Mouse (Mus musculus) NIH3T3 (cell line): ENCODE data around the gene Auts2.

Source experiments
- DNase-seq: peaks from one replicate; pipeline ENCODE4 v3.0.0-alpha.2; 2012; ENCODE audit warnings: low read depth

Auts2 gene

GRCm38 (mm10) chr5:132324246-132324883 is 218.8 kb downstream of the Auts2 start:
- DNase-seq = no peak

- no peak for DNase-seq
Observed at GRCm38 (mm10) chr5:132323608-132324007, 219.5 kb downstream of the Auts2 start.

- no peak for DNase-seq
Observed at GRCm38 (mm10) chr5:132322971-132323370, 220.2 kb downstream of the Auts2 start.

DNA sequence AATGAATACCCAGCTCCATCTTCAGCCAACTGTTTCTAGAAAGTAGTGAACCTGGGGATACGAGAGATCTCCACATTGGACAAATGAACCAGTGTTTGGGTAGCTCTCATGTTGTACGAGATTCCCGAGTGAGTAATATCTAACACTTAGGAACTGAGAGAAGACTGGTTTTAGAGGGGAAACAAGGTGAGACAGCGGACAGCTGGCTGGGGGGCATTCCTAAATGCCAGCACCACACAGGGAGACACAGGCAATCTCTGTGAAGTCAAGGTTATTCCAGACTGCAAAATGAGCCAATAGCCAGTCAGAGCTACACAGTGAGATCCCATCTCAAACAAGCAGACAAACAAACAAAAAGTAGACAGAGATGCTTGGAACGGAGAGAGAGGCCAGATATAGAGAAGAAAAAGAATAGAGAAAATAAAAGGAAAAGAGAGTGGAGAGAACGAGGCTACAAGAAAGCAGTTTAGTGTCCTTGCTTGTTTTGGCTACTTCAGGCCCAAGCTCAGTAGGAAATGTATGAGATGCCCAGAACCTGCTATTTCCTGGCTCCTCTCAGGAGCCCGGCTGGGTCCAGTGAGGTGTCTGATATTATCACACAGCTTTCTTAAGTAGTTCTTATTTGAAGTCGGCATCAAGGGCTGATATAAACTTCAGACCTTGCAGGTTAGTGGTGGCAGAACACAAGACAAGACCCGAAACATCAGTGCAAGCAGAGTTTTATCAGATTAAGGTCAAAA is 224.9 kb downstream of the Auts2 start:
- DNase-seq = no peak

DNA sequence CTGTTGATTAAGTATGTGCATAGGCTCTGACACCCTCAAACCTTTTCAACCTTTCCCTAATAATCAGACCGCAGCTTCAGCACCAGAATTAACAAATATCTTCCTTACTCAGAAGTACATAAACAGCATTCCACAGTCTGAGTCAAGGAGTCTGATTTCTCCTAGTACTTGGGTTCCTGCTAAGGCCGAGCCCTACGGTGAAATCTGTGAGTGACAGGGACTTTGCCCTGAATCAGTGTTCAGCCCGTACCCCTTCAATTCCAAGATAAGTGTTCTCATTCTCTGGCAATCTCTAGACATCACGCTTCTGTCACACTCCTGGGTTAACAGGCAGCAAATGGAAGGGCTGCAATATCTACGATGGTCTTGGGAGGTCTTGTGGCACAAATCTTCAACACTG is 226.2 kb downstream of the Auts2 start:
- no peak for DNase-seq

DNA sequence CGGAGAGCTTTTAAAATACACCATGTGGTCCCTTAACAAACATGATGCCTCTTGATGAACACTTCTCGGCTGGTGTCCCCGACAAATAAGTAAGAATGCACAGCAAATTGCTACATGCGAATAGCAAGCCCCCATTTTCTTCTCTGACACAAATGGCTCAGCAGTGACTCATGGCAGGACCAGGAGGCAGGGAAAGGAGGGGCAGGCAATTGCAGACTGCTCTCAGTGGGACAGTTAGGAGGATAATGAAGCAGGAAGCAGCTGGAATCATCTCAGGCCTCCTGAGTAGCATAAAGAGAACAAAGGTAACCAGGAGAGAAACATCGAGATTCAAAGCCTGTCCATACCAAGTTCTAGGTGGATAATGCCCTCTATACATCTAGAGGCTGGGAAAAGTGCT is 228.8 kb downstream of the Auts2 start:
- no peak for DNase-seq

GRCm38 (mm10) chr5:132307000-132307399 is 236.1 kb downstream of the Auts2 start:
- no peak for DNase-seq

- no peak for DNase-seq
Observed at GRCm38 (mm10) chr5:132305354-132305934, 237.7 kb downstream of the Auts2 start.

- no peak for DNase-seq
Observed at GRCm38 (mm10) chr5:132302778-132303177, 240.4 kb downstream of the Auts2 start.

- no peak for DNase-seq
Observed at GRCm38 (mm10) chr5:132300794-132301193, 242.3 kb downstream of the Auts2 start.

DNA sequence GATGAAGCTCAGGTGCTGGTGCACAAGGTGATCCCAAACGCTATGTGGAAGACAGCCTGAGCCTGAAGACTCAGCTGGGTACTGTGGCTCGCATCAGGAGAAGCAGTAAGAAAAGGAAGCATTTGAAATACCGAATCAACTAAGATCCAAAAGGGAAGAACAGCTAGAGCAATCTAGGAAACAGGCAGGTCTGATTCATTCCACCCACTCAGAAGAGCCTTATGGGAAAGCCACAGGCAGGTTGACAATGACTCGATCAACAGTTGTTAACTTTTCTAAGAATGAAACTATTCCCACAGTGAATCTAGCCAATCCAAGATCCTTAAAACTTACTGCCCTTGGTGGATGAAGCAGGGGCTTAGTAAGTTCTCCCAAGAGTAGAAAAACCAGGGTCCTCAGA is 243.4 kb downstream of the Auts2 start:
- DNase-seq = no peak

- DNase-seq = no peak
Observed at GRCm38 (mm10) chr5:132298996-132299395, 244.1 kb downstream of the Auts2 start.

- DNase-seq = no peak
Observed at GRCm38 (mm10) chr5:132297309-132297708, 245.8 kb downstream of the Auts2 start.

DNA sequence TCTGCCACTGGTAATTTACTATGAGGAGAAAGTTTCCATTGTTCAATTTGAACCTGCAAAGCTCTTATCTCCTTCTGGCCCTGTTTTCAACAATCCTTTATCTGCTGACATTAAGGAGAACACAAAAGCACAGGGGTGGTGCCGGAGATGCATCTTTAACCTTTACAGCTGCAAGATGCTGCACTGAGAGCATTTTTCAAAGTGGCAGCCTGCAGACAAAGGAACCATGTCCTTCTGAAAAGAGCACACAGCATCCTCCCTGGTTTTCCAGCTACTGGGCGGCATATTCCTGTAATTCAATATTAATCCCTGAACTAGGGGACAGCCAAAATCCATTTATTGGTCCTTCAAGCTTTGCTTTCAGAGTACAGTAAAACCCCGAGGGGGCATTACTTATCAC is 248.7 kb downstream of the Auts2 start:
- no peak for DNase-seq

GRCm38 (mm10) chr5:132292932-132293331 is 250.2 kb downstream of the Auts2 start:
- no peak for DNase-seq

- peak; percentile 22 for DNase-seq
Observed at GRCm38 (mm10) chr5:132290606-132291535, 252.3 kb downstream of the Auts2 start.

DNA sequence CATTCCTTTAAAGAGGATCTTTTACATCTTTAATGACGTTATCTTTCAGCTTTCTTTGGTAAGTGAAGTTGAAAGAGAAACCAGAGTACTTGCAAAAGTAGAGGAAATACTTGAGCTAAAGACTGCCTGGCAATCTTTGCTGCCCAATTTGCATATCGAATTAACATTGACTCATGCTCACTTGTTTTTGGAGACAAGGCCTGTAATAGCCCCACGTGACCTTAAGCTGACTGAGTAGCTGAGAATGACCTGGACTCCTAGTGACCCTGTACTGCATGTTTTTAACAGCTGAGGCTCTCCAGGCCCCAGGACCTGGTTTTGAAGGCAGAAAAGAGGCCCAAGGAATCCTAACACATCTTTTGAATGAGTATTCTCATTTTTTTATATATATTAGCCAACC is 259.4 kb downstream of the Auts2 start:
- no peak for DNase-seq

GRCm38 (mm10) chr5:132274098-132274898 is 268.8 kb downstream of the Auts2 start:
- no peak for DNase-seq

GRCm38 (mm10) chr5:132272132-132272531 is 271.0 kb downstream of the Auts2 start:
- no peak for DNase-seq

DNA sequence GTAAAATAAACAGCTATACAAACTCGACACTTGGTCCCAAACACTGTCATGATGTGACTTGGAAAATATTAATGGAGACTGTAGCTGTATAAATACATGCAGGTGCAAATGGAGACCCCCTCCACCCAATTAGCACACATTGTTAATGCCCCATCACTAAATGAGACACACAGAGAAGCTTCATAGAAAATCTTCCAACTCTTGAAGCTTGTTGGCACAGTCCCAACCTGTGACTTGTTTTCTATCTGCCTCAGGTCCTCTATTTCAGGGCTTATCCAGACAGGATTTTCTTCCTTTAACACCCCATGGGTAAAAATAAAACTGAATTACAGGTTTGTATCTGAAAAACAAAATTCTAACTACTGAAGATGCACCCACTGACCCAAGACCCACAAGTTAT is 272.2 kb downstream of the Auts2 start:
- no peak for DNase-seq

DNA sequence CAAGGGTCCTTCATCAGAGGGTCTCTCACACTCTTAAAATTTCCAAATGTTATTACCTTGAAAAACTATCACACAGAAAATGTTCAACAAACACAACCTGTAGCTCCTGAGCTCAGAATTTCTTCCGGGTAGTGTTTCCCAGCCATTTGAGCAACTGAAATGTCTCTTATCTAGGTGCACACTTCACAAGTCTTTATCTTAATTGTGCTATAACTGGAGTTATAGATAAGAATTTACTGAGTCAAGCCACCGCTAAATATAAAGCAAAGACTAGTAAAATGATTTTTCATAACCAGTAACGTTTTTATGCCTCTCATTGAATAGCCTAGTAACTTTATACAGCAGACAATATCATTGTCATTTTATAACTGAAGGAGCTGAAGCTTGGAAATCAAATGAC is 273.1 kb downstream of the Auts2 start:
- DNase-seq = no peak
